Mouse (Mus musculus): ENCODE results near the gene Chka.

Chka gene

DNA sequence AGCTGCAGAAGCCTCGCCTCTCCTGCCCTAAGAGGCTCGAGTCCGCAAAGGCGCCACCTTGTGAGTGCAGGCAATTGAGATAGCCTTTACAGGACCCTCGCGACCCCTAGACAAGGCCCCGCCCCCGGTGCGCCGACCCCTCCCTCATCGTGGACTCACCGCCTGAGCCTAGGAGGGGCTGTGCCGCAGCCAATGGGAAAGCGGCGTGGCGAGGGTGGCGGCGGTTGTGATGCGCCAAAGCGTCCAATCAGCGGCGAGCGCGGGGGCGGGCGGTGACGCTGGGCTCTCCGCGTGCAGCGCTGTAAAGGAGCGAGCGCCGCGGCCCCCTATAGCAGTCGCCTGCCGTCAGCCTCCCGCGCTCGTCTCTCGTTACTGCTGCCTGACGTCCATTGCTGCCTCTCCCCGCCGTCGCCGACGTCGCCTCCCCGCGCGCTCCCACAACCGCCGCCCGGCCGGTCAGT, at the start of gene Chka:
Gene Chka, plus strand, starts transcription at position 272 of the 461 bp plus-strand sequence.
- peak; percentile 77 to 87 for DNase-seq (ENCODE audit: low read depth in 1 of 2, low spot score in 2 of 2)

DNA sequence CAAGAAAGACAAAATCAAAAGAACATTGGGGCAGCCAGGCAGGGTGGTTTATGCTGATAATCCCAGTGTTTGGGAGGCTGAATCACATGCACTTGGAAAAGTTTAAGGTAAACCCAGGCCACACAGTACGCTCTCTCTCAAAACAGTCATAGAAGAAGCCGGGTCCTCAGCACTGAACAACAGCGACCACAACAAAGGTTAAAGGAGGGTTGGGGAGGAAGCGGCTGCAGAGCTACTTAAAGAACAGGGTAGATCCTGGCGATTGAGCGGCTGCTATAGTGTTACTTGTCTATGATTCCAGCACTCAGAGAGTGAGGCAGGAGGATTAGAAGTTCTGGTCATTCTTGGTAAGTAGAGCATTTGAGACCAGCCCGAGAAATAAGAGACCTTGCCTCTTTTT, 46.0 kb upstream of the Chka start:
- no peak for DNase-seq (ENCODE audit: low read depth in 1 of 2, low spot score in 2 of 2)

DNA sequence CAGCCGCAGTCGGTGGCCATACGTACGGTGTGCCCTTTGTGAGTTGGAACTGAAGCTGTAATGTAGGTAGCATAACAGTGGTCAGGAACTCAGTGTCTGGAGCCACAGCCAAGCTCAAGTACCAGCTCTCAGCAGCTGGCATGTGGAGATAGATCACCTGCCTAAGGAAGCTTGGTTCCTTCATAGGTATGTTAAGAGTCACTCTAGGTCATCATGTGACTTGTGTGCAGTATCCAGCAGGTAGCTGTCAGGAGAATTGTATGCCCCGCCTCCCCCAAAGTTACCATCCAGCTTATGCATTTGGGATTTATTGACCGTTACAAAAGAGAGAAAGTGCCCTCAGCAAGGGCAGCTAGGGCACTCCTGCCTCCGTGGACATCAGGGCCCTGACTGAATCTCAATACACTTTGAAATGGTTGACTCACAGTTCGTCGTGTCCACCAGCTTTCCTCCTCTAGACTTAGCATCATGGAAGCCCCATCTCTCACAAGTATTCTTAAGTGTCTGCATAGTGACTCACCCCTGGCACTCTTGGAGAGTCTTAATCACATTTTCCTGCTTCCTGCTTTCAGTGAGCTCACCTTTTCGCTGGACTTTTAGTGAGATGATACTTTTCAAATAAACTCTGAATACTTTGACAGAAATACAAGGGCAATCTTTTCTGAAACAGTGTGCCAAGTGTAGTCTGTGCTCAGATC, 40.9 kb upstream of the Chka start:
- no peak for DNase-seq (ENCODE audit: low read depth in 1 of 2, low spot score in 2 of 2)

DNA sequence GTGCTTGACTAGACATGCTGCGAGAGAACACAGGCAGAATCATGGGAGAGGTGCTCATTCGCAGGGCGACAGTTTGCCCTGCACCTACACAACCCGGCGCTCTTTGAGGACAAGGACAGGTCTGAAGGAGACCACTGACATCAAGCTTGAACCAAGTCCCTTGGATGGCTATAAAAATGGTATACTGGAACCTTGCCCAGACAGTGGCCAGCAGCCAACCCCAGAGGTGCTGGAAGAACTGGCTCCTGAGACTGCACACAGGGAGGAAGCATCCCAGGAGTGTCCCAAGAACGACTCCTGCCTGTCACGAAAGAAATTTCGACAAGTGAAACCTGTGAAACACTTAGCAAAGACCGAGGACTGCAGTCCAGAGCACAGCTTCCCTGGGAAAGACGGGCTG, 37.1 kb upstream of the Chka start:
- DNase-seq (ENCODE audit: low read depth in 1 of 2, low spot score in 2 of 2), result no peak

DNA sequence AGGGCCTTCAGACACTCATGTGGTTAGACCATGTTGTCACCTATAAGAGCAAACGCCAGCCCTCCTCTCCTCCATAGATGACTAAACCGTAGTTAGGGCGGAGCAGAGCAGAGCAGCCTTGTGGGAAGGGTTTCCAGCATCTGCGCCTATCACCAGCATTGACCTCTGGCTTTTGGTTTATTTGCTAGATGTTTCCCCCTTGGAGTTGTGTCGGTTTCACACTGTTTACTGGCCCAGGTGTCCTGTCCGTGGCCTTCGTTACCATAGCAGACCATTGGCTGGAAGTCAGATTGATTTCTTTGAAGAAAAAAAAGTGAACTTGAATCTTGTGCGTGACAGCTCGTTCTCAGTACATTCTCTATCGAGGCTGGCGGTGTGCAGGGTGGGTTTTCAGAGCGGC, 35.7 kb upstream of the Chka start:
- no peak for DNase-seq (ENCODE audit: low read depth in 1 of 2, low spot score in 2 of 2)

DNA sequence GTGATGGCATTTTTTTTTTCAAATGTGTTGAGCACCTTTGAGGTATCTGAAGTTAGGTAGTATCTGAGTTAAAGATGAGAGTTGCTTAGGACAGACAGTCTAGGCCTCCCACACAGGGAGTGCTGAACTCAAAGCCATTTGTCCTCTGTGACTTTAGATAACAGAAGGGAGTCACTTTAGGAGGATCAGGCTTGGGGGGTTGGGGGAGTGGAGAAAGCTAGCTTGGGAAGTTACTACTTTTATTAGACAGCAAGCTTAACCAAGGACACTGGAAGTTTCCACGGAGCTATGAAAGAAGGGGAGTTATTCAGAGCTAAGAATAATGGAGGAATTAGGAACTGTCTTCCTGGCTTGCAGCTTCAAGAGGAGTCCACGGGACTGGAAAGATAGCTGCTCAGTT, 32.5 kb upstream of the Chka start:
- no peak for DNase-seq (ENCODE audit: low read depth in 1 of 2, low spot score in 2 of 2)

DNA sequence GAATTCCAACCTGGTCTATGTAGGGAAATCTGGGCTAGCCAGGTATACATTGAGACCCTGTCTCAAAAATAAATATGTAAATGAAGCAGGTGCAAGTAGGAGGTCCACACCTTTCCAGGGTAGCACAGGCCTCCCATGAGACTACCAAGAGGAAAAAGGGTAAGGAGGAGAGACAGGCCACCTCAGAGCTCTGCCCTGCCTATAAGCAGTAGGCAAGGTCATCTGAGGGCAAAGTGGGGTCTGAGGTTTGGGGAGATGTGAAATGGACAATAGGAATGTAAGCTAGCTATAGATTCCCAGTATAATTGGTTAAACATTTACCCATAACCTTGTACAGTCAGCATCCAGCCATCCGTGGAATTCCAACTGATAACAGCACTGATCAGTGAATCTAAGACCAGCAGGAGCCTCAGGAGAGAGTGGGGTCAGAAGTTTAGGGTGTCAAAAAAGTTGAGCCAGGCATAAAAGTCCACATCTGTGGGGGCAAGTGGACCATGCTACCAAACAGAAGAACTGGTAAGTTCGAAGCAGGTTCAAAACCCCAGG, 31.6 kb upstream of the Chka start:
- DNase-seq (ENCODE audit: low read depth in 1 of 2, low spot score in 2 of 2), result no peak

DNA sequence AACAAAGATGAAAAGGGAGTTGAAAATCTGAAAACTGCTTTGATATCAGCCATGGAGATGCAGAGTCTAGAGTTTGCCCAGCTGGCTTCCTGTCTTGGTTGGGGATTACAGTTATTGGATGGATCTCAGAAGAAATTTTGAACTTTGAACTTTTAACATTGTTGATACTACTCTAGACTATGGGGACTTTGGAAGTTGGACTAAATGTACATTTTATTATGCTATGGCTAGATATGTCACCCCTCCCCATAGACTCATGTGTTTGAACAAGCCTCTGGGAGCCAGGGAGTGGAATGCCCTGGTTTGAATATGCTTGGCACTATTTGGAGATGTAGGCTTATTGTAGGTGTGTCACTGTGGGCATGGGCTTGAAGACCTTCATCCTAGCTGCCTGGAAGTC, 26.5 kb upstream of the Chka start:
- DNase-seq (ENCODE audit: low read depth in 1 of 2, low spot score in 2 of 2), result no peak

DNA sequence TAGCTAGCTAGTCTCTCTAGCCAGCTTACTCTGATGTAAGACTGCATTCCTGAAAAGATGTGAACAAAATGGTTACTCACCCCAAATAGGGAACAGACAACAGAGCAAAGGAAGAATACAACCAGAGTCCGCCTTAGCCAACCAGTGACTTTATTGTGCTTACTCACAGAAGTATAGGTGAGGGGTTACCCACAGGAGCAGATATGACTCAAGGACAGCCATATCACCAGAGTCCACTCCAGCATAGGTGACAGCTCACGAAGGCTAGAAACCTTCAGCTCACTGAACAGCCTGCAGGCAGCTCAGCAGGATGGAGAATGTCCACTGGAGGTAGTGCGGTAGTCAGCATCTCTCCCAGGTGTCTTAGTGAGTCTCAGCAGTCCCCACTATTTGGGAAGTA, 21.7 kb upstream of the Chka start:
- DNase-seq (ENCODE audit: low read depth in 1 of 2, low spot score in 2 of 2), result no peak

DNA sequence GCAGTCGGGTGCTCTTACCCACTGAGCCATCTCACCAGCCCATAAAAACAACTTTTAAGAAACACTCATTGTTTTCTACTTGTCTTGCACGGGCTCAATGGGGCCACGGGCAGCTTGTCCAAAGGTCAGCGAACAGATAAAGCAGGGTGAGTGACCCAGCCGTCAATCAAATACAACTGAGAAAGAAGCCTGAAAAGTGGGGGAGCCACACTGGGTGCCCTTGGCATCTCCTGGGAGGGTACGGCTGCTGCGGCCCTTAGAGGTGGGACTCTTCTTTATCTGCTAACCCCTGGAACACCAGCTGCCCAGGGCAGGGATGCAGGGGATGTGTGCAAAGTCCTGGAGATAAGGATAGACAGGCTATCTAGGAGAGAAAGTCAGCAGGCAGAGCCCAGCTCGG, 19.9 kb upstream of the Chka start:
- no peak for DNase-seq (ENCODE audit: low read depth in 1 of 2, low spot score in 2 of 2)

DNA sequence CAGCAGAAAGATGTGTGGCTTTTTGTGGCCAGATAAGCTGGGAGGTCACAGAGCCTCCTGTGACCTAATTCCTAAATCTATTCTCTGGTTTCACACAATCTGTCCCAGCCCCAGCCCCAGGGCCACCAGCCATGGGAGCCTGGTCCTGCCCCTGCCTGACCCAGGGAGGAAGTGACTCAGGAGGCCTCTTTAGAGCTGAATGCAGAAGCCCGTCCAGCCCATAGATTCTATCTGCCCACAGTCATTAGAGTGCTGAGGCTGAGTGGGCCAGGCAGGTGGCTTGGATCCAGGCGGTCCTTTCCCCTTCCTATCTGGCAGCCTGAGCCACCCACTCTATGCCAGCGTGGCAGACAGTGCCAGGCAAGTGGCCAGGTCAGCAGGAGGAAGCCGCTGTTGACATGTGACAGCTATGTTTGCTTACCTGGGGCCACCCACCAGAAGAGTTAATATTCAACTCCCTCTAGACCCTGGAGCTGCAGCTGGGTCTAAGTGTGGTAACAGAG, 18.7 kb upstream of the Chka start:
- peak; percentile 16 to 37 for DNase-seq (ENCODE audit: low read depth in 1 of 2, low spot score in 2 of 2)

DNA sequence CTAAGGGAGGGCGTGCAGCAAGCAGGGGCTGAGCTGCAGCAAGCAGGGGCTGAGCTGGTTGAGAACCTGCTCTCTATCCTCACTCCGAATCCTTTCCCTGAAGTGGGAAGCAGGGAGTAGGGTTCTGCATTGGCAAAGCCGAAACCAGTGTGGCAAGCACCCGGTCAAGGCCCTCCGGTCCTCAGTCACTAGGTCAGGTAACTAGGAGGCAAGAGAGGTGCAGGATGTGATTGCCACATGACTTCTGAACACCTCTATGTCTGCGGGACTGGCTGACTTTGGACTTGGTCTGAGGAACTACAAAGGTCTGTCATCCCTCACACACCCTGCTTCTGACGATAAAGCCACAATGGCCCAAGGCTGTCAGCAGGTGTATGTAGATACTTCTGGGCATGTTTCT, 17.3 kb upstream of the Chka start:
- no peak for DNase-seq (ENCODE audit: low read depth in 1 of 2, low spot score in 2 of 2)

DNA sequence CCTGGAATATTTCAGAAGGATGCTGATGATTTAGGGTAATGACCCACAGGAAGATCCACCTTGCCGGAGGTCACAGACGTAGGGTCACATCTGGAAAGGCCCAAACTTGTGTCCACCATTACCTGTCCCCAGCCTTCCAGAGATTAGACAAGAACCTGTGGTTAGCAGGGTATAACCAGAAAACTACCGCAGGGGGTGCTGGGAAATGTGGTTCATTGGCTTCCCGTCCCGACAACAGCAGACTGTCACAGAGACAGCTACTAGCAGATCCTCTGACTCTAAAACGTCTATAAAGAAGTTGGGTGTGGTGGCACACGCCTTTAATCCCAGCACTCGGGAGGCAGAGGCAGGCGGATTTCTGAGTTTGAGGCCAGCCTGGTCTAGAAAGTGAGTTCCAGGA, 14.8 kb upstream of the Chka start:
- no peak for DNase-seq (ENCODE audit: low read depth in 1 of 2, low spot score in 2 of 2)

DNA sequence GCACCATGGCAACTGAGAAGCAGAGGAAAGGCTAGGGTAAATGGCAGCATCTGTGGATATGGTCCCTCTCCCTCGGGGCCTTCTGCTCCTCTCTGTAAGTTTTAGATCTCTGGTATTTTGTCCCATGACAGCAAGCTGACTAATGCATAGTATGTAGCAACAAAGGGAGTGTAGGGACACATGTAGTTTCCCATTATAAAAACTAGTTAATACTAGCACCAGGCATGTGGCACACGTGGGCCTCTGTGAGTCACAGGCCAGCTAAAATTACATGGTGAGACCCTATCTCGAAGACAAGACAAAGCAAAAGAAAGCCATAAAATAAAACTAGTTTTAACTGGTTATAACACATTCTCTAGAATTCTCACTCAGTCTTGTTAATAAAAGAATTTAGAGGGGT, 12.6 kb upstream of the Chka start:
- no peak for DNase-seq (ENCODE audit: low read depth in 1 of 2, low spot score in 2 of 2)

DNA sequence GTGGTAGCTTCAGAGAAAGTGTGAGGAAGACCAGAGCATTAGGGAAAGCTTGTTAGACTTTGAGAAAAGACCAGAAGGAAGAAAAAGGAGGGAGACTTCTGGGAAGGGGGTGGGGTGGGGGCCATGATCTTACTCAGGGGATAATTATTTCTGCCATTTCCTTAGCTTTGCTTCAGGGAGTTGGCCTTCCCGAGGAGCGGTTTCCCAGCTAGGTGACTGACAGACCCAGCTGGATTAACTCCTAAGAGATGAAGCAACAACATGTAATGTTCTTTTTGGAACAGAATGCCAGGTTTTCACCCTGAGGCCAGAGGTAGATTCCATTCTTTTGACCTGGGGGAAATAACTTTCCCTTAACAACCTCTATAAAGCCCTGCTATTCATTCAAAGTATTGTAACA, 11.9 kb upstream of the Chka start:
- no peak for DNase-seq (ENCODE audit: low read depth in 1 of 2, low spot score in 2 of 2)

DNA sequence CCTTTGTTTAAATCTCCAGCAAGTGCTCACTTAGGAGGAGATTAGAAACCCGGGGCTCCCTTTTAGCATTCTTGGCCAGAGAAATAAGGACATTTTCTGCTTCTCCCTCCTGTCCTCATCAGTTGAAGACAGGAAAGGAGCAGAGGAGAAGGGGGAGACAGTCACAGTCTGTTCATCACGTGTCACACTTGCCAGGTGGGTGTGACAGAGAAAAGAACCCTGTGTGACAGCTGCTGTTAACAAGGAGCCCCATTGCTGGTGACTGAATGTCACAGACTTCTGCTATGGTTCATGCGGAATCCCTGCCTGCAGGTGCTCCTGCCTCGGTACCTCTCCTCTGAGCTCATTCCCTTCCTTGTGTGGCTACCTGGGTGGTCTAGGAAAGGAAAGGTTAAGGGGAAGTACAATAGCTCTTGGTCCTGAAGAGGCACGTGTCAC, 11.3 kb upstream of the Chka start:
- DNase-seq (ENCODE audit: low read depth in 1 of 2, low spot score in 2 of 2), result no peak

DNA sequence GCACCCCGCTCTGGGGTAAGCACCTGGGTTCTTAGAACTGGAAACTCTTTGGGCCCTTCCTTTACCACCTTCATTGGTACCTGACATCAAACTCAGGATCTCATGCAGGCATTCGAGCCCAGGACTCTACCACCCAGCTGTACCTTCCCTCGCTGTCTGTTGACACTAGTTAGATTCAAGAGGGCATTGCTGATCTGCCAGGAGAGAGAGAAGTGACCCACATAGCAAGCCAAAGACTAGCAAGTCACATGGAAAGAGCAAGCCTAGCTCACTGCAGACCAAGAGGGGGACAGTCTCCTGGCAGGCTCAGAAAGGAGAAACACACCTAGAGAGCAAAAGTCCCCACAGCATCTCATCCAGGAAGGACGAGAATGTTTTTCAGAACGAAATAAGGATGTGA, 10.9 kb upstream of the Chka start:
- DNase-seq (ENCODE audit: low read depth in 1 of 2, low spot score in 2 of 2), result no peak

DNA sequence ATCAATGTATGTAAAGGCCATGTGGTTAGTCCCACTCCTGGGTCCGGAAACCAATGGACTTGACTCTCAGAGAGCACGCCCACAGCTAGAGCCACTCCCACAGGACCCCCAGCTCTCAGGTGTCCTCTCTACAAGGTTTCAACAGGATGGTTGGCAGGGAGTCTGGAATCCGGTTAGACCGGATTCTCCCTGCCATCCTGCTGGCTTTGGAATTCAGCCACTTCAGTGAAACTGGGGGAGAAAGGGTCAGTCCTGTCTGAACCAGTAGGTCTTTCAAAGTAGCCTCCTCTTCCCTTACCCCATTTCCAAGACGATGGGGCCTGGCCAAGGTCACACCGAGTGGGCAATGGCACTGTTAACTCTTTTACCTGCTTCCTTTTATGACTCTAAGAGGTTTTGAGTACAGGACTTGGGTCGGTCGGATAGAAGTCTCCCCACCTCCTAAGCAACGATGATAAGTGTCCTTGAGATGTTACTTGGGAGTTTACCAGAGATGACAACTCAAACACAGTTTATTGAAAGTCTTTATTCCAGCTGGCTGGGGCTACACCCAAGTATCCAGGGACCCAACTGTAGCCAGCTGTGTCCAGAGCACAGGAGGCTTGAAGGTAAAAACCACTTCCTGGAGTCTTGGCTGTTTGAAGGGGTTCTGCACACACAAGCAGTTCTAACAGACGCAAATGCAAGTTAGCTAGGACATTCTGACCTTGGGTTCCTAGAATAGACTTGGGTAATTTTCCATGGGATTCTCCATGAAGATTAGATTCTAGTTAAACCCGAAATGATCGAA, 9.0 kb upstream of the Chka start:
- no peak for DNase-seq (ENCODE audit: low read depth in 1 of 2, low spot score in 2 of 2)

DNA sequence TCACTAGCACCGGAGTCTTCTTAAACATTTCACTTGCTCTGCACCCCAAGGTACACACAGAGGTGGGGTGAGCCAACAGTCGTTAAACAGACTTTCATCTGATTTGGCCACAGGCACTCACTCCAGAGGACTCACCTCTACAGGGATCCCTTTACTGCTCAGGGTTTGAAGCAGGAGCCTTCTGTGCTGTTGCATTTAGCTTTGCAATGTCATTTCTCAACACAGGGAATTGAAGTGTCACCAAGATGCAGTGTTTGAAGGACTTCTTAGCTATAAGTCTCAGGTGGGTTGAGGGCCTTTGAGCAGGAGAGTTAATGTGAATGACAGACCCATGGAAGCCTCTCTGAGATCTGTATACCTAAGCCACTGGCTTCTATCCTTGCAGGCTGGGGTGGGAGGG, 7.9 kb upstream of the Chka start:
- DNase-seq (ENCODE audit: low read depth in 1 of 2, low spot score in 2 of 2), result no peak

DNA sequence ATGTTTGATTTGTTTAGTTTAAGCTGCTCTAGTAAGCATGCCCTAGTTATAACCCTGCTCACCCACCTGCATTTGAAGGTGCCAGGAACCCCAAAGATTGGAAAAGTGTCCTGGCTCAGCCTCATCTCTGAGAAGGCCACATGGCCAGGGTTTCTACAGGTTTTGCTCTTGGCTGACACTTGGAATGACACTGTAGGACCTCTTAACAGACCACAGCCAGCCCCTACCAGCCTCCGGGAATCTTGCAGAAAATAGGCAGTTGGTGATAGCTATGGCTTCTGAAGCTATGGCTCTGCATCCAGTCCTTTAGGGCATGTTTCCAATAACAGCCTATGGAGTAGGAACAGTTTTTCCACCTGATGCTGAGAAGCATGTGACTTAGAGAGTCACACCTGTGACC, 6.7 kb upstream of the Chka start:
- no peak for DNase-seq (ENCODE audit: low read depth in 1 of 2, low spot score in 2 of 2)

DNA sequence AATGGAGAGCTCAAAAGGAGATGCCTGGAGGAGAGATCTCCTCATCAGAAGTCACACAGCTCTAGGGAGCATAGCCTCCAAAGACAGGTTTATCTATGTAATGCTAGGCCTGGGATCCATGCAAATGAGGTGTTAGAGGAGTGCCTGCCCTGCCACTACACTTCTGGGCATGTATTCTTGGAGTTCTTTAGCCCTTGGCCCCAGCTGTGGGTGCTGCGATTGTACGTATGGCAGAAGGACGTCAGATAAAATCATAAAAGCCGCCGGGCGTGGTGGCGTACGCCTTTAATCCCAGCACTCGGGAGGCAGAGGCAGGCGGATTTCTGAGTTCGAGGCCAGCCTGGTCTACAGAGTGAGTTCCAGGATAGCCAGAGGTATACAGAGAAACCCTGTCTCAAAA, 6.2 kb upstream of the Chka start:
- DNase-seq (ENCODE audit: low read depth in 1 of 2, low spot score in 2 of 2), result no peak

DNA sequence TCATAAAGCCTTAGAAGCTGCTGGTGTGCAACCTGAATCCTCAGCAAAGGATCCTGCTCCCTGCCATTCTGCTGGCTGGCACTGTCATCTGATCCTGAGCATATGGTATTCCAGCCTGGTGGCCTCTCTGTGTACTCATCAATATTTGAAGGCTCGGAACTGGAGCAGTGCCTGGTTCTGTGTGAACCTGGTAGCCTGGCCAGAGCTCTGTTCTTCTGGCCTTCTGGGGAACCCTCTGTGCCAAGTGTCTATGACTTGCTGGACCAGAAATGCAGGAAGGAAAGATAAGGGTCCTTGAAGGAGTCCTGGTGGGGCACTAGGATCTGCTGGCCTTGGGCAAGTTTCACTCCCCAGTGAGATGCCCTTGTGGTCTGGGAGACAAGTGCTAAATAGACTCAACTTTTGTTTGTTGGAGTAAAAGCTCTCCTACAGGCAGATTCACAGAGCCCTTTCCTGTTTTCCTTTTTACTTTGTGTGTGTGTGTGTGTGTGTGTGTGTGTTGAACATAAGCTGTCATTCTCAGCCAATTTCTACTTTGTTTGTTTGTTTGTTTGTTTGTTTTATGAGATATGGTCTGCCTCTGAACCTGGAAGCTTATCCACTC, 5.7 kb upstream of the Chka start:
- DNase-seq (ENCODE audit: low read depth in 1 of 2, low spot score in 2 of 2), result no peak

Data from monocyte, adult 2 months (primary cell).